Mouse (Mus musculus): ENCODE data around the gene Aqp8. TPM values are rescaled to one million over a fixed set of nuclear protein-coding genes. Genes with fewer than 3 reads are reported as not detected.

Gene Aqp8
- polyA plus RNA-seq, 1 experiment from 2014 or later = 5.2 TPM

DNA sequence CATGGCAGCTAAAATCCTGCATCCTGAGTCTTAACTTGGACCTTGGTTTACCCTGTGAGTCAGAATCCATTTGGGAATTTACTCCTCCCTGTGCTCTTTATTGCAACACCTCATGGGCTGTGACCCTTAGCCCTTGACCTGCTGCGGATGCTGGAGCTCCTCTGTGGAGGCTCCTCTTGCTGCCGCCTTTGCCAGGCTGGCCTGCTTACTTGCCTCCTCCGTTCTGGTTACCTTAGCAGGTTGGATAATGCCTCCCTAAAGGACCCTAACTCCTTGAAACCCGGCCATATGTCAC is 31.7 kb upstream of the Aqp8 start:
- Histone ChIP-seq H3K36me3 (ENCODE audit: control insufficient read depth, insufficient read depth, low read length) (0 out of 2 replicates have a peak, but pooled peaks cover 2% of the 10 kb centered on the region), H3K4me2 (no peak overlapping the region), H3K4me3 (ENCODE audit: low read depth, low read length) (no peak overlapping the region), H3K27me3 (ENCODE audit: control insufficient read depth, insufficient read depth, low read length) (no peaks in the 10 kb centered on the region), H3K27ac (ENCODE audit: low read depth, low read length) (no peak overlapping the region), H3K9me3 (replicated peaks; ENCODE audit: control insufficient read depth, low read length) (no peaks in the 10 kb centered on the region), H3K9ac (ENCODE audit: low read depth, low read length) (no peak overlapping the region), H3K4me1 (ENCODE audit: control insufficient read depth, insufficient read depth, low read length) (peaks cover 2% of the 10 kb centered on the region; the same call in 1 of the 2 replicates)
- 78% methylated on average over 4 of the region's 4 CpGs for WGBS (ENCODE audit: insufficient replicate concordance)
- no peak for ATAC-seq (replicated peaks; ENCODE audit: insufficient number of reproducible peaks, low FRiP score, low TSS enrichment)

DNA sequence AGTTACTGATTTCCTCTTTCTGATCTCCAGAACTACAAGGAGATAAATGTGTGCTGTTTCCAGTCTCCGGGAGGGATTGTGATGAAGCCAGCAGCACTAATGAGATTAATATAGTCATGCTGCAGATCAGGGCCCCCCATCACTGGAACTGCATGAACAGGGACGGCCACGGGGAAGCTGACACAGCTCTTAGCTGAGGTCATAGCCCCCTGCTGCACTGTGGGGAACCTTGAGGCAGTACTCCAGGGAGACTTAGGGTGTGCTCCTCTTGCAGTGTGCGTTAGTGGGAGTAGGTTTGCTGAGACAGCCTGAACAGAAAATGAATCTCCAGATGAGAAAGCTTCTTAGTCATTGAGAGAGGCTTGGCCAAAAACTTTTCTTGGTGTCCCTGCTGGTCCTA is 30.9 kb upstream of the Aqp8 start:
- H3K9ac ChIP-seq (ENCODE audit: low read depth, low read length) = no peak overlapping the region
- H3K4me2 ChIP-seq = no peak overlapping the region
- H3K4me3 ChIP-seq (ENCODE audit: low read depth, low read length) = no peak overlapping the region
- H3K9me3 ChIP-seq (replicated peaks; ENCODE audit: control insufficient read depth, low read length) = no peaks in the 10 kb centered on the region
- no peak overlapping the region for H3K27ac ChIP-seq (ENCODE audit: low read depth, low read length)
- no peak for ATAC-seq (replicated peaks; ENCODE audit: insufficient number of reproducible peaks, low FRiP score, low TSS enrichment)
- no peaks in the 10 kb centered on the region for H3K27me3 ChIP-seq (ENCODE audit: control insufficient read depth, insufficient read depth, low read length)
- no peaks in the 10 kb centered on the region for H3K4me1 ChIP-seq (ENCODE audit: control insufficient read depth, insufficient read depth, low read length)
- H3K36me3 ChIP-seq (ENCODE audit: control insufficient read depth, insufficient read depth, low read length) = 0 out of 2 replicates have a peak, but pooled peaks cover 2% of the 10 kb centered on the region
- WGBS (ENCODE audit: insufficient replicate concordance) = 70% methylated on average over 4 of the region's 4 CpGs

DNA sequence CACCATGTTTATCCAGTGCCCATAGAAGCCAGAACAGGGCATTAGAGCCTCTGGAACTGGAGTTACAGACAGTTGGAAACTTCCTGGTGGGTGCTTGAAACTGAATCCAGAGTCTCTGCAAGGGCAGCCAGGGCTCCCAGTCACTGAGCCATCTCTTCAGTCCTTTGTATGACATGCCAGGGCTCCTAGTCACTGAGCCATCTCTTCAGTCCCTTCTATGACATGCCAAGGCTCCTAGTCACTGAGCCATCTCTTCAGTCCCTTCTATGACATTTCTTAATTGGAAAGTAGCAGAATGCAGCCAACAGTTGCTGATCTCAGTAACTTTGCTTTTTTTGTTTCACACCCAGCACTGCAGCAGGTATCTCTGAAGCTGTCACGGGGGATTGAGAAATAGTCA is 20.0 kb upstream of the Aqp8 start:
- H3K36me3 ChIP-seq (ENCODE audit: control insufficient read depth, insufficient read depth, low read length) = no peaks in the 10 kb centered on the region
- no peaks in the 10 kb centered on the region for H3K27me3 ChIP-seq (ENCODE audit: control insufficient read depth, insufficient read depth, low read length)
- no peak overlapping the region for H3K4me2 ChIP-seq
- H3K4me3 ChIP-seq (ENCODE audit: low read depth, low read length) = no peak overlapping the region
- H3K4me1 ChIP-seq (ENCODE audit: control insufficient read depth, insufficient read depth, low read length) = no peaks in the 10 kb centered on the region
- ATAC-seq (replicated peaks; ENCODE audit: insufficient number of reproducible peaks, low FRiP score, low TSS enrichment) = no peak
- H3K9me3 ChIP-seq (replicated peaks; ENCODE audit: control insufficient read depth, low read length) = no peaks in the 10 kb centered on the region
- no peak overlapping the region for H3K9ac ChIP-seq (ENCODE audit: low read depth, low read length)
- no peak overlapping the region for H3K27ac ChIP-seq (ENCODE audit: low read depth, low read length)
- 58% methylated on average over 1 of the region's 1 CpGs for WGBS (ENCODE audit: insufficient replicate concordance)

DNA sequence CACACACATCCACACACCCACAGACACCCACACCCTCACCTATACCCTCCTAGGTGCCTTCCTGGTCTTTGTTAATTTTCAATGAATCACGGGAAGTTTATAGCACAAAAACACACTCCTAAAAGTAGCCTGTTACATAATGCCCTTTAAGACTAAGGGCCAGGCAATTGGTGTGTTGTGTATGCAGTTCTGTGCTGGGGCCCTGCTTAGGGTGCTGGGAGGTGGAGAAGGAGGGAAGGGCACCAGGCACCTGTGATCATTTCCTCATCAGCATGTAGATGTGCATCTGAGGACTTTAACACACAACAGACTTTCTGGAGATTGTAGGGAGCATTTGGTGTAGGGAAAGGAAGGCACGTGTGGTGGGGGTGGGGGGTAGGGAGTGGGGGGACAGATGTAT is 13.3 kb upstream of the Aqp8 start:
- 89% methylated on average over 2 of the region's 2 CpGs for WGBS (ENCODE audit: insufficient replicate concordance)
- ATAC-seq (replicated peaks; ENCODE audit: insufficient number of reproducible peaks, low FRiP score, low TSS enrichment) = no peak

DNA sequence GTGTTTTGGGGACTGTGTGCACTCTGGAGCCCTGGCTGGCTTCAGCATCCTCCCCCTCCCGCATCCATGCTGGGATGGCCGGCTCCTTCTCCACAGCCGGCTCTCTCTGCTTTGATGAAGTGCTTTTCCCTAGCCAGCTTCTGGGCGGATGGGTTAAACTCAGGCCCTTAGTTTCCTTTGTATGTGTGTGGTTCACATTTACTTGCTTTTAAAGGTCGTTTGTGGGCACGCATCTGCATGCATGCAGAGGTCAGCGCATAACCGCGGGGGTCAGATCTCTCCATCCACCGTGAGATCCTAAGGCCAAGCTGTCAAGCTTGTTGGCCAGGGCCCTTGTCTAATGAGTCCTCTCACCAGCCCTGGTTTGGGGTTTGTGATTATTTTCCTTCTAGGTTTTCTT is 12.4 kb upstream of the Aqp8 start:
- Histone ChIP-seq H3K4me1 (ENCODE audit: control insufficient read depth, insufficient read depth, low read length) (peaks cover 4% of the 10 kb centered on the region; the same call in 1 of the 2 replicates), H3K36me3 (ENCODE audit: control insufficient read depth, insufficient read depth, low read length) (no peaks in the 10 kb centered on the region)
- 76% methylated on average over 10 of the region's 10 CpGs for WGBS (ENCODE audit: insufficient replicate concordance)

More for the DNA sequence above, 13.3 kb upstream of the Aqp8 start:
- H3K9ac ChIP-seq (ENCODE audit: low read depth, low read length) = no peak overlapping the region
- H3K4me2 ChIP-seq = no peak overlapping the region
- H3K4me1 ChIP-seq (ENCODE audit: control insufficient read depth, insufficient read depth, low read length) = peaks cover 4% of the 10 kb centered on the region; the same call in 1 of the 2 replicates
- H3K27ac ChIP-seq (ENCODE audit: low read depth, low read length) = no peak overlapping the region
- H3K27me3 ChIP-seq (ENCODE audit: control insufficient read depth, insufficient read depth, low read length) = no peaks in the 10 kb centered on the region
- H3K36me3 ChIP-seq (ENCODE audit: control insufficient read depth, insufficient read depth, low read length) = no peaks in the 10 kb centered on the region
- H3K9me3 ChIP-seq (replicated peaks; ENCODE audit: control insufficient read depth, low read length) = no peaks in the 10 kb centered on the region
- H3K4me3 ChIP-seq (ENCODE audit: low read depth, low read length) = no peak overlapping the region

DNA sequence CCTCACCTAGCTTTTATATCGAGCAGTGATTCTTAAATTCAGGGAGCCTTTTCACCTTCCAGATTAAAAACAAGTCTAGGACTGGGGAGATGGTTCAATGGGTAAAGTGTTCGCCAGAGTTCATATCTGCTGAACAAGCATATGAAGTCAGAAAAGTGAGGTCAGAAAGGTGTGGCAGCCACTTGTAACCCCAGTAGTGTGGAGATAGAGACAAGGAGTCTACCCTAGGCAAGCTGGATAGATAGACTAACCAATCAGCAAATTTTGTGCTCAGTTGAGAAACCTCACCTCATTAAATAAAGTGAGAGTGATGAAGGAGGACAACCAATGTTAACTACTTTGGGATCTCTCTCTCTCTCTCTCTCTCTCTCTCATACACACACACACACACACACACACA is 11.6 kb upstream of the Aqp8 start:
- no peak overlapping the region for H3K27ac ChIP-seq (ENCODE audit: low read depth, low read length)
- WGBS (ENCODE audit: insufficient replicate concordance) = 86% methylated on average over 2 of the region's 2 CpGs
- H3K4me3 ChIP-seq (ENCODE audit: low read depth, low read length) = no peak overlapping the region
- H3K4me1 ChIP-seq (ENCODE audit: control insufficient read depth, insufficient read depth, low read length) = peaks cover 4% of the 10 kb centered on the region; the same call in 1 of the 2 replicates
- ATAC-seq (replicated peaks; ENCODE audit: insufficient number of reproducible peaks, low FRiP score, low TSS enrichment) = no peak
- no peaks in the 10 kb centered on the region for H3K36me3 ChIP-seq (ENCODE audit: control insufficient read depth, insufficient read depth, low read length)
- H3K9me3 ChIP-seq (replicated peaks; ENCODE audit: control insufficient read depth, low read length) = no peaks in the 10 kb centered on the region
- no peak overlapping the region for H3K4me2 ChIP-seq
- no peak overlapping the region for H3K9ac ChIP-seq (ENCODE audit: low read depth, low read length)
- H3K27me3 ChIP-seq (ENCODE audit: control insufficient read depth, insufficient read depth, low read length) = no peaks in the 10 kb centered on the region

More for the DNA sequence above, 12.4 kb upstream of the Aqp8 start:
- Histone ChIP-seq H3K27me3 (ENCODE audit: control insufficient read depth, insufficient read depth, low read length) (no peaks in the 10 kb centered on the region), H3K27ac (ENCODE audit: low read depth, low read length) (no peak overlapping the region), H3K4me2 (no peak overlapping the region), H3K4me3 (ENCODE audit: low read depth, low read length) (no peak overlapping the region), H3K9ac (ENCODE audit: low read depth, low read length) (no peak overlapping the region), H3K9me3 (replicated peaks; ENCODE audit: control insufficient read depth, low read length) (no peaks in the 10 kb centered on the region)
- ATAC-seq (replicated peaks; ENCODE audit: insufficient number of reproducible peaks, low FRiP score, low TSS enrichment) = no peak

DNA sequence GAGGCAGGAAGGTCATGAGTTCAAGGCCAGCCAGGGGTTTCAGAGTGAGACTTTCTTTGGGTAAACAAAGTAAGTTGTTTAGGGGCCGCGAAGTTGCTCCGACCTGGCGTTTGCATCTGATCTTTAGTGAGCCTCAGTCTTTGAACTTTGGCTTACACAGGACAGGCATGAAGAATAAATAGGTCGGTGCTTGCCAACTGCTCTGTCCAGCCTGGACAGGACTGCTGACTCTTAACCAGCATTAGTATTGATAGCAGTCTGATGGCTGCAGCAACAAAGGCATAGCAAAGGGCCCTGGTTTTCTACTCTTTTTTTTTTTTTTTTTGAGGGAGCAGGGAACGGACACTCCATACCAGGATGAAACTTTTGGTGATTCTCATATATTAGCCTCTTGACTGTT is 9.5 kb upstream of the Aqp8 start:
- H3K4me2 ChIP-seq = no peak overlapping the region
- H3K4me3 ChIP-seq (ENCODE audit: low read depth, low read length) = no peak overlapping the region
- H3K27ac ChIP-seq (ENCODE audit: low read depth, low read length) = no peak overlapping the region
- WGBS (ENCODE audit: insufficient replicate concordance) = 71% methylated on average over 6 of the region's 6 CpGs
- peaks cover 4% of the 10 kb centered on the region; the same call in 1 of the 2 replicates for H3K4me1 ChIP-seq (ENCODE audit: control insufficient read depth, insufficient read depth, low read length)
- H3K27me3 ChIP-seq (ENCODE audit: control insufficient read depth, insufficient read depth, low read length) = no peaks in the 10 kb centered on the region
- no peaks in the 10 kb centered on the region for H3K9me3 ChIP-seq (replicated peaks; ENCODE audit: control insufficient read depth, low read length)
- H3K36me3 ChIP-seq (ENCODE audit: control insufficient read depth, insufficient read depth, low read length) = no peaks in the 10 kb centered on the region
- ATAC-seq (replicated peaks; ENCODE audit: insufficient number of reproducible peaks, low FRiP score, low TSS enrichment) = no peak
- H3K9ac ChIP-seq (ENCODE audit: low read depth, low read length) = no peak overlapping the region

DNA sequence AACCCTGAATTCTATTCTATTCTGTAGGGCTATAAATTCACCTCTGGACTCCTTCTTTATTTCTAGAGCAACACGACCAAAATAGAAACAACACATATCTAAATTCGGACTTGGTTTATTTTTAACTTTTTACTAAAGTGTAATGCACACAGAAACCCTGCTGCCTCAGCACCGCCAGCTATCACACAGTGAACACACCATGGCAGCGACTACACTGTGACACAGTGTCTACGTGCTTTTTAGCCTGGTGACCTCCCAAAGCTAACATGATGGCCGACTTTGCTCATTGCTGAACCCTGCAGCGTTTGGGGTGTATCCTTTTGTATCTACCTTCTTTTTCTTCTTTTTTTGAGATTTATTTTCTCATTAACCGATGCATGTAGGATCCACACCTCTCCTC is 9.0 kb upstream of the Aqp8 start:
- peaks cover 4% of the 10 kb centered on the region; the same call in 1 of the 2 replicates for H3K4me1 ChIP-seq (ENCODE audit: control insufficient read depth, insufficient read depth, low read length)
- no peaks in the 10 kb centered on the region for H3K36me3 ChIP-seq (ENCODE audit: control insufficient read depth, insufficient read depth, low read length)
- no peak overlapping the region for H3K9ac ChIP-seq (ENCODE audit: low read depth, low read length)
- 67% methylated on average over 8 of the region's 8 CpGs for WGBS (ENCODE audit: insufficient replicate concordance)
- no peaks in the 10 kb centered on the region for H3K27me3 ChIP-seq (ENCODE audit: control insufficient read depth, insufficient read depth, low read length)
- ATAC-seq (replicated peaks; ENCODE audit: insufficient number of reproducible peaks, low FRiP score, low TSS enrichment) = no peak
- H3K27ac ChIP-seq (ENCODE audit: low read depth, low read length) = no peak overlapping the region
- H3K9me3 ChIP-seq (replicated peaks; ENCODE audit: control insufficient read depth, low read length) = no peaks in the 10 kb centered on the region
- no peak overlapping the region for H3K4me2 ChIP-seq
- no peak overlapping the region for H3K4me3 ChIP-seq (ENCODE audit: low read depth, low read length)

DNA sequence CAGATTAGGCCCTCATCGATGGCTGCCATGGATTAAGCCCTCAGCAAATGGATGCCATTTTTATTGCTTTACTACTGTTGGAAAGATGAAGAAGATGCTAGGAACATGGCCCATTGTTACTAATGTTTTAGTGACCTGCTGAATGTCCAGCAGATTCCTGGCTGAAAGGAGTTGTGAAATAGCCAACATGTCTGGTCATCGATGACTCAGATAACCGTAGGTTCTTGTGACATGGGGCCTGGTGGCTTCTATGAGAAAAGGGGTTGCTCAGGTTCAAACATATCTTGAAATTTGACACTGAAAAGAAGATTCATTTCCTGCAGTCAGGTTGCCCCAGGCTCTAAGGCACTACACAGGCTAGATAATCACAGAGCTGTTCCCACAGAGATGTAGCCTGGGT is 7.0 kb upstream of the Aqp8 start:
- Histone ChIP-seq H3K9me3 (replicated peaks; ENCODE audit: control insufficient read depth, low read length) (no peaks in the 10 kb centered on the region), H3K27ac (ENCODE audit: low read depth, low read length) (no peak overlapping the region), H3K36me3 (ENCODE audit: control insufficient read depth, insufficient read depth, low read length) (no peaks in the 10 kb centered on the region), H3K27me3 (ENCODE audit: control insufficient read depth, insufficient read depth, low read length) (no peaks in the 10 kb centered on the region), H3K4me3 (ENCODE audit: low read depth, low read length) (no peak overlapping the region), H3K9ac (ENCODE audit: low read depth, low read length) (no peak overlapping the region), H3K4me1 (ENCODE audit: control insufficient read depth, insufficient read depth, low read length) (peaks cover 4% of the 10 kb centered on the region; the same call in 1 of the 2 replicates), H3K4me2 (no peak overlapping the region)
- ATAC-seq (replicated peaks; ENCODE audit: insufficient number of reproducible peaks, low FRiP score, low TSS enrichment) = no peak
- 88% methylated on average over 3 of the region's 3 CpGs for WGBS (ENCODE audit: insufficient replicate concordance)
